Mouse (Mus musculus): ENCODE data around the gene Olfml2a.
A peak's percentile ranks its signal among the peaks of the same experiment; 100 is the strongest.

The Olfml2a gene

GRCm38 (mm10) chr2:38938007-38938406, 6.2 kb downstream of the Olfml2a start:
- DNase-seq (ENCODE audit: low read depth, low spot score): no peak

GRCm38 (mm10) chr2:38939047-38939446, 7.3 kb downstream of the Olfml2a start:
- peak; percentile 42 for DNase-seq (ENCODE audit: low read depth, low spot score)

- no peak for DNase-seq (ENCODE audit: low read depth, low spot score)
Observed at GRCm38 (mm10) chr2:38941426-38941825, 9.6 kb downstream of the Olfml2a start.

- DNase-seq (ENCODE audit: low read depth, low spot score): no peak
Observed at GRCm38 (mm10) chr2:38941898-38942297, 10.1 kb downstream of the Olfml2a start.

GRCm38 (mm10) chr2:38943161-38943560, 11.4 kb downstream of the Olfml2a start:
- no peak for DNase-seq (ENCODE audit: low read depth, low spot score)

- peak; percentile 54 for DNase-seq (ENCODE audit: low read depth, low spot score)
Observed at GRCm38 (mm10) chr2:38943977-38944376, 12.2 kb downstream of the Olfml2a start.

- DNase-seq (ENCODE audit: low read depth, low spot score): no peak
Observed at GRCm38 (mm10) chr2:38944460-38945161, 12.8 kb downstream of the Olfml2a start.

GRCm38 (mm10) chr2:38947566-38947965, 15.8 kb downstream of the Olfml2a start:
- DNase-seq (ENCODE audit: low read depth, low spot score): no peak

- no peak for DNase-seq (ENCODE audit: low read depth, low spot score)
Observed at GRCm38 (mm10) chr2:38950281-38950719, 18.5 kb downstream of the Olfml2a start.

- no peak for DNase-seq (ENCODE audit: low read depth, low spot score)
Observed at GRCm38 (mm10) chr2:38953152-38953883, 21.5 kb downstream of the Olfml2a start.

GRCm38 (mm10) chr2:38956062-38956461, 24.3 kb downstream of the Olfml2a start:
- DNase-seq (ENCODE audit: low read depth, low spot score): no peak

- DNase-seq (ENCODE audit: low read depth, low spot score): no peak
Observed at GRCm38 (mm10) chr2:38957671-38958223, 26.0 kb downstream of the Olfml2a start.

- DNase-seq (ENCODE audit: low read depth, low spot score): no peak
Observed at GRCm38 (mm10) chr2:38964198-38964597, 32.4 kb downstream of the Olfml2a start.

GRCm38 (mm10) chr2:38969650-38970049, 37.9 kb downstream of the Olfml2a start:
- no peak for DNase-seq (ENCODE audit: low read depth, low spot score)

GRCm38 (mm10) chr2:38970057-38970456, 38.3 kb downstream of the Olfml2a start:
- no peak for DNase-seq (ENCODE audit: low read depth, low spot score)

GRCm38 (mm10) chr2:38973223-38973622, 41.4 kb downstream of the Olfml2a start:
- DNase-seq (ENCODE audit: low read depth, low spot score): peak; percentile 41

- no peak for DNase-seq (ENCODE audit: low read depth, low spot score)
Observed at GRCm38 (mm10) chr2:38973701-38974100, 41.9 kb downstream of the Olfml2a start.

- no peak for DNase-seq (ENCODE audit: low read depth, low spot score)
Observed at GRCm38 (mm10) chr2:38974171-38974570, 42.4 kb downstream of the Olfml2a start.

- peak; percentile 32 for DNase-seq (ENCODE audit: low read depth, low spot score)
Observed at GRCm38 (mm10) chr2:38975181-38975580, 43.4 kb downstream of the Olfml2a start.

GRCm38 (mm10) chr2:38975941-38976805, 44.4 kb downstream of the Olfml2a start:
- peak; percentile 20 for DNase-seq (ENCODE audit: low read depth, low spot score)

- DNase-seq (ENCODE audit: low read depth, low spot score): no peak
Observed at GRCm38 (mm10) chr2:38977837-38978236, 46.1 kb downstream of the Olfml2a start.

GRCm38 (mm10) chr2:38983456-38983855, 51.7 kb downstream of the Olfml2a start:
- DNase-seq (ENCODE audit: low read depth, low spot score): peak; percentile 64

Data from ES-CJ7 (cell line).